Mouse (Mus musculus) brain, embryonic 14.5 days (tissue): Measurements from ENCODE around the gene Casp8.

Experiments
- CTCF ChIP-seq: fragments of 200-500 bp; IDR thresholded peaks from 2 replicates; pipeline ENCODE4 v1.5.1; 2012; ENCODE audit warnings: inconsistent platforms, mild to moderate bottlenecking, moderate library complexity, borderline replicate concordance; ENCODE audit not compliant: insufficient read depth, insufficient read length; ENCODE audit errors: extremely low read depth
- POLR2A ChIP-seq: fragments of 200-500 bp; IDR thresholded peaks from 2 replicates; pipeline ENCODE4 v1.6.1; 2012; ENCODE audit warnings: mild to moderate bottlenecking, inconsistent platforms, borderline replicate concordance; ENCODE audit not compliant: poor library complexity, insufficient read depth, insufficient read length, severe bottlenecking; ENCODE audit errors: extremely low read depth

GRCm38 (mm10) chr1:58746880-58747279 lies 48.3 kb upstream of the Casp8 start:
- no peak for TF ChIP-seq POLR2A
- peak; percentile 62; the same call in 1 of the 2 replicates for TF ChIP-seq CTCF
